Mouse (Mus musculus) cerebellum, adult 2 months (tissue): Measurements from ENCODE around the gene Prmt1.

ENCODE experiments used
- CTCF ChIP-seq: fragments of 200-500 bp; IDR thresholded peaks from 2 replicates; pipeline ENCODE4 v1.5.1; 2011; ENCODE audit warnings: low read depth, mild to moderate bottlenecking, control low read depth, low read length, moderate library complexity, borderline replicate concordance; ENCODE audit not compliant: insufficient read depth
- POLR2A ChIP-seq: fragments of 200-500 bp; IDR thresholded peaks from 2 replicates; pipeline ENCODE4 v1.6.1; 2011; ENCODE audit warnings: low read length, control low read depth, borderline replicate concordance; ENCODE audit not compliant: insufficient read depth

GRCm38 (mm10) chr7:45005321-45005992, 19.1 kb upstream of the Prmt1 start:
- TF ChIP-seq CTCF (no peak), POLR2A (no peak)
